Mouse (Mus musculus) CD4-positive, CD25-positive, alpha-beta regulatory T cell, adult 4 months (primary cell): ENCODE data around the gene Usp33. TPM values are rescaled to one million over a fixed set of nuclear protein-coding genes. Genes with fewer than 3 reads are reported as not detected.
"Not testable (repeated sequence)": the region's sequence is repeated elsewhere in the genome, so short reads cannot be mapped to it uniquely, and the experiment has no call there.

Experiments used
- ATAC-seq: one replicate; pipeline ENCODE4 v1.8.0; 2017
- polyA plus RNA-seq, 2 experiments: library from polyadenylated mRNA; unstranded; fragments of 100-300 nt; shearing (Covaris generic); gene quantifications; one replicate each; pipeline ENCODE4 v1.2.1; 2017

The Usp33 gene
- 10 to 100 TPM; 33.9 to 35.5 TPM for polyA plus RNA-seq

DNA sequence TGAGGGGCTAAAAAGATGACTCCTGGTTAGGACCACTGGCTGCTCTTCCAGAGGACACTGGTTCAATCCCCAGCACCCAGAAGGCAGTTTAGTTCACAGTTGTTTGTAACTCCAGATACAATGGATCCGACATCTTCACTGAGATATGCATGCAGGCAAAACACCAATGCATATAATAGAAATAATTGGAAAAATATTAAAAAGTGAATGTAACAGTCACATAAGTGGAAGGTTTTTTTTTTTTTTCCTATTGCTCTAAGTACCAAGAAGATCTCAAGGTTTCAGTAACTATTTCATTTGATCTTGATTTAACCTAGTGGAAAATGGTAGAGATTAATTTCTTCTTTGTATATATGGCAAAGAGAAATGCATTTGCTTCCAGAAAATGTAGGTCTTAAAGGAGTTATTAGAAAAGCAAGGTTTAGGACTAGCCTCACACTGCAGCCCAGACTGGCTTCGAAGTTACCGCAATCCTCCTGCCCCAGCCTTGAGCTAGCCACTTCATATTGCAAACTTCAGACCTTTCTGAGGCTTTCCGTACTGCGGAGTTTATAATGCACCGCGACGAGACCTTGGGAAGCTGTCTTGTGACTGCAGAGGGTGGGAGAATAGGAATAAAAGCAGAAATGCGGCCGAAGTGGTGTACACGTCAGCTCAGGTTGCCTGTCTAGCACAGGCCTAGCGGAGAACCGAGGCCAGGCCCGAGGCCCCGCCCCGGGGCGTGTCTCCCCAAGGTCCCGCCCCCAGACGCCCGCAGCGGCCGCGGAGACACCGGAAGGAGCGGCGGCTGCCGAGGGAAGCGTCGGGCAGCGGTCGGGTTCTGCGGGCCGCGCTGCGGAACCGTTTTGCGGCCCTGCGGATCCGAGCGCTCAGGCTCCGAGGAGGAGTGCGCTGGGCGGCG, at the start of gene Usp33:
TSS of gene Usp33 (plus strand) at position 747 of the 901 bp plus-strand sequence.
- ATAC-seq = peak; percentile 96

DNA sequence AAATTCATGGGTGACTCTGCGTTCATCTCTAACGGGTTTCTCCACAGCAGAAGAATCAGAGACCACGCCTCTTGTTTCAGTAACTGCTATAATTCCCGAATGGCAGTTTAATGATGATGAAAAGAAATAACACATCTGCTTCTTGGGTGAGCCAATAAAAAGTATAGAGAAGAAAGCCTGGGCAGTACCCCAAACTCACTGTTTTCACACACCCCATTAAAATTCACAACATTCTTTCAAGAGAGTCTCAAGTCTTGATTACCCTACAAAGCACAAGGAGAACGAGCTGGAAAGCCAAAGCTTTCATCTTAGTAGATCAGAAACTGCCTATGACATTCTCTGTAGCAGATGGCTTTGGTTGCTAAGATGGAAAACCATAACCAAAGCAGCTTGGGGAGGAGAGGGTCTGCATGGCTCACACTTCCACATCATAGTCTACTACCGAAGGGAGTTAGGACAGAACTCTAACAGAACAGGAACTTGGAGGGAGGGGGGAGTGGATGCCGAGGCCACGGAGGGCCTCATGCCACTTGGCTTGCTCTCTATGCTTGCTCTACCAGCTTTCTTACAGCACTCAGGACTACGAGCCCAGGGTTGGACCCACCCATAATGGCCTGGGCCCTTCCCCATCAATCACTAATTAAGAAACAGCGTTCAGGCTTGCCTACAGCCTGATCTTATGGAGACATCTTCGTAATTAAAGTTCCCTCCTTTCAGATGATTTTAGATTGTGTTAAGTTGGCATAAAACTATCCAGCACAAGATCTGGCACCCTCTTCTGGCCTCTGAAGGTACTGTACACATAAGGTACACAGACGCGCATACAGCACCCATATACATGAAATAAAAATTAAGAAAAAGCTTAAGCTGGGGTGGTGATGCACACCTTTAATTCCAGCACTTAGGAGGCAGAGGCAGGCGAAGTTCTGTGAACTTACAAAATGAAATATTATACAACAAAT, 45.6 kb upstream of the Usp33 start:
- ATAC-seq = no peak

DNA sequence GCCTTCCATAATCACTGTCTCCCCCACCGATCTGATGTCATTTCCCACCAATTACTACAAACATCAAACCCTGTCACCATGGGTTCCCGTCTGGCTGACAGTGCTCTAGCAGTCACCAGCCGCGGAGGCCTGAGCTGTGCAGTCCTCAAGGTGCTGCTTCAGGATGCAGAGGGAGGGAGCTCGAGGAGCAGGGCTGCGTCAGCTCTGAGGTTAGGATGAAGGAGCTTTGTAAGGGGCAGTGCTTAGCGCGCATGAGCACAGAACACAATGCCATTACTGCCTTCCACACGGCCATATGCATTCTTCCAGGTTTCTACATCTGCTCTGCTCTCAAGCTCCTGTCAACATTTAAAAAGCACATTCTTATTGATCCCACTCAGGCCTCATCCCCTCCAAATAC, 43.3 kb upstream of the Usp33 start:
- ATAC-seq = no peak

DNA sequence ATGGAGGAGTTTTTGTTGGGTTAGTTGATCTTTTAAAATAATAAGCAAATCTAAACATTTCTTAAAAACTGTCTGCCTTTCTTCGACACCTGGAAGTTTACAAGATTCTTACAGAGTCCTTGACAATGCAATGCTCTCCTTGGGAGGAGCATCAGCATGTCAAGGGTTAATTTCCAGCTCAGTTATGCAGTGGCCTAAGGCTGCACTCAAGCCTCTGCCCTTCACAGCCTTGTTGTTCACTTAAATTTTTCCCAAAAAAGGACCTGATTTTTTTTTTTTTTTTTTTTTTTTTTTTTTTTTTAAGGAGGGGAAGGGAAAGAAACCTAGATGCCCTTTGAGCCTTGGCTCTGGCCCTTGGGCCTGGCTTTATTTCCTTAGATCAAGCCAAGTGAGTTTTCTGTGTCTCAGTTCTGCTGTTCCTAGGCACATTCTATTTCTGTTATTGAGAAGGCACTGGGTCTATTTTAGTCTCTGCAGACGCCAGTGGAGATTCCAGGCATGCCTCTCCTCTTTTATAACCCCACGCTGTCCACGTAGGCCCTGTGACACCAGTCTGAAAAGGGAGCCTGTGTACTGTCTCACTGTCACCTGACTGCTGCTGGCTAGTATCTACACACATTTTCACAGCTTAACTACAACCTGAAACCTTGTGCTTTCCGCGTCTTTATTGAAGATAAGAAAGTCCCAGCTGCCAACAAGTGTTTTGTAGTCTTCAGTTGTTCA, 42.0 kb upstream of the Usp33 start:
- ATAC-seq = no peak

DNA sequence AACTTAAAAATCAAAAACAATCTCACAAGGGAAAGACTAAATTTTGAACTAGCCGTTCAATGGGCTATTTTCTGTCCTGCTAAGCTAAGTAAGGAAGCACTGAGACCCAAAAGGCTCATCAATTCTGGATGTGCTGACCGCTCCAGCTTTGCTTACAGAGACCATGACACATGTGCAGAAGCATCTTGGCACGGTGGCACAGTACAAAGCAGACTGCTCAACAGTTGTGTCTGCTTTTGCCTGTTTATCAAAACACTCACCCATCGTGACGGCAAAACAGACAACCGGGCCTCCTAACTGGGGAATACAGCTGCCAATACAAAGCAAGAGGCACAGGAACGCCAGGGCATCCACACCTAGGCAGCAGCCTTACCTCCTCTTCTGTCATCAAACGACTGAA, 41.2 kb upstream of the Usp33 start:
- ATAC-seq = no peak

DNA sequence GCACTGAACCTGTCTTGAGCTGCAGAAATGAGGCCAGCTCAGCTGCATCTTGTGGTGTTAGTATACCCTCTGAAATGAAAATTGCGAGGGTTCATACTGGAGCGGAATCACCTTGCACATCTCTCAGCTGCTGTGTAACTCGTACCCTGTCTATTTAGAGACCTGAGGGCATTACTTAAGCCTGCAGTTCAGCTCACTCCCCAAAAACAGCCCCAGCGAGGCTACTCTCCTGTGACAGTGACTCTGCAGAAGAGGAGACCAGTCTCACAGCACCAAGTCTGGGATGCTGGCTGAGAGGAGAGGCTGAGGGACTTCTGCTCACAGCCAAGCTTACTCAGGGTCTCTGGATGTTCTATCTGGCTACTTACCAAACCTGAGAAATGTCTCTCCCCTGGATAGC, 40.3 kb upstream of the Usp33 start:
- no peak for ATAC-seq

DNA sequence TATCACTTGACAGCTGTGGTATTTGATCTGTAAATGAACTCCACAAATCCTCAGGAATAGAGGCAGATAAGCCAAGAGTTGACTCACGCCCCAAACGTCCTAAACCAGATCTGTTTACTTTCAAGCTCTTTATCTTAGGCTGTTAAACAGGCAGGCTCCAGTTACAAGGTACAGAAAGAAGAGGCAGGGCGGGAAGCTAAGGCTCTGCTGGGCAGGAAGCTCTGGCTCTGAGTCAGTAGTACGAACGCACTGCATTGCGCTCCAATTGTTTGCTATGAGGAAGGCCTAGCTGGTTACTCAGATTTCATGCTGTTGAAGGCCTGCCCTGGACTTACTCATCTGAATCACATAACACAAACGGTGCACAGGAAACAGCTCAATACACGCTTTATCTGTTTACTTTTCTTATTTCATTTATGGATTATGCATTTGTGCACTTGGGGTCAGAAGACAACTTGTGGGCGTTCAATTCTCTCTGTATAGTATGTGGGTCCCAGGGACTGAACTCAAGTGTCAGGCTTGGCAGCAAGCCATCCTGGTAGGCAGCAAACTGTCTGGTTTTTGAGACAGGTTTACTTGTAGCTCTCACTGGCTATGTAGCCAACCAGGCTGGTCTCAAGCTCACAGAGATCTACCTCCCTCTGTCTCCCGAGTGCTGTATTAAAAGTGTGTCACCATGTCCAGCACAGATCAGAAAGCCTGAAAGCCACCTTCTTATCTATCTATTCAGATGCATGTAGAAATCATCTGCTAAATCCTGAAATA, 37.6 kb upstream of the Usp33 start:
- no peak for ATAC-seq

DNA sequence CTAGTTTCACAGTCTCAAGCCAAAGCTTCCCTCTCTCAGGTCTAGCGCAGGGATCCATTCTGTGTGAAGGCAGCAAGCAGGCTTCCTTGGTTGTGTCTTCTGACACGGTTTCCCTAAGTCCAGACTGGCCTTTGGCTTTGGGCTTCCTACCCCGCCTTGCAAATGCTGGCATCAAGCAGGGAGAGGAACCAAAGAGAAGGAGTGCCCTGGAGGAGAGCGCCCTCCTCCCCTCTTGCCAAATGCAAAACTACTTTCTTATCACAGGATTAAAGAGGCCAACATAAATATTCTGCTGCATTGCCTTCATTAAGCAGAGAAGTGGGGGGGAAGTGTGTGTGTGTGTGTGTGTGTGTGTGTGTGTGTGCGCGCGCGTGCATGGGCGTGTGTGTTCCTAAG, 37.0 kb upstream of the Usp33 start:
- ATAC-seq = no peak

DNA sequence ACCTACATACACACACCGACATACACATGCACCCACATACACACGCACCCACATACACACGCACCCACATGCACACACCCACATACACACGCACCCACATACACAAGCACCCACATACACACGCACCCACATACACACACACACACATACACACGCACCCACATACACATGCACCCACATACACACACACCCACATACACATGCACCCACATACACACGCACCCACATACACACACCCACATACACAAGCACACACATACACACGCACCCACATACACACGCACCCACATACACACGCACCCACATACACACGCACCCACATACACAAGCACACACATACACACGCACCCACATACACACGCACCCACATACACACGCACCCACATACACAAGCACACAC, 31.6 kb upstream of the Usp33 start:
- ATAC-seq = not testable (repeated sequence)

DNA sequence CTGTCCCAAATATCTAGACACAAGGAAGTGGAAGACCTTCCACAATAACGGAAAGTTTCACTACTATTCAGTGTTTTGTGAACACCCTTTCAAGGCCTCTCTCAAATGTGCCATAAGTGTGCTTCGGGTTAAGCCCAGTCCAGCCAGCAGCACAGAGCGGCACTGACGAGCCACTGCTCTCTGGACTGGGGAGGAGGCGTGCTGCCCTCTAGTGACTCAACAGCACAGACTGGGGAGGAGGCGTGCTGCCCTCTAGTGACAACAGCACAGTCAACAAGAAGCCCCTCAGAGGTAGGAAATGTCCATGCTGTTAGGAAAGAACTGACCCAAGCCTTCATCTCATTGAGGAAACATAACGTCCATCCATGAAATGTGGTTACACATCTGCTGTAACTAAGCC, 30.7 kb upstream of the Usp33 start:
- peak; percentile 100 for ATAC-seq

DNA sequence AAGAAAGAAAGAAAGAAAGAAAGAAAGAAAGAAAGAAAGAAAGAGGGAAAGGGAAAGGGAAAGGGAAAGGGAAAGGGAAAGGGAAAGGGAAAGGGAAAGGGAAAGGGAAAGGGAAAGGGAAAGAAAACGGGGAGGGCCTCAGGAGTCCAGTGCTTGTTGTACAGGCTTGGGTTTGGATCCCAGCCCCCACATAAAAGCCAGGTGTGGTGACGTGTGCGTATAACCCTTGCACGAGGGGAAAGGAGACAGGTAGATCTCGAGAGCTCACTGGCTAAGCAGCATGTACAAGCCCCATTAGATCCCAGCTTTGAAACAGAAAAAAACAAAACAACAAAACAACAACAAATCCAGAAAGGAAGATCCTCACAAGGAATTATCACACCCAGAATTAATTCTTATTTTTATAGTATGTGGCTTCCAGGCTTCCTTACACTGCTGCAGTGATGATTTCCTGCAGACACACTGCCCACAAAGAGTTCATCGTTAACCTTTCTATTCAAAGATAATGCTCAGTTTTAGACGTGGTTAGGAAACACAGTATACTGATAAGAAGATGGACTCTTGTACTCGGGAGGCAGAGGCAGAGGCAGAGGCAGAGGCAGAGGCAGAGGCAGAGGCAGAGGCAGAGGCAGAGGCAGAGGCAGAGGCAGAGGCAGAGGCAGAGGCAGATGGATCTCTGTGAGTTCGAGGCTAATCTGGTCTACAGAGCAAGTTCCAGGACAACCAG, 29.7 kb upstream of the Usp33 start:
- ATAC-seq = not testable (repeated sequence)

DNA sequence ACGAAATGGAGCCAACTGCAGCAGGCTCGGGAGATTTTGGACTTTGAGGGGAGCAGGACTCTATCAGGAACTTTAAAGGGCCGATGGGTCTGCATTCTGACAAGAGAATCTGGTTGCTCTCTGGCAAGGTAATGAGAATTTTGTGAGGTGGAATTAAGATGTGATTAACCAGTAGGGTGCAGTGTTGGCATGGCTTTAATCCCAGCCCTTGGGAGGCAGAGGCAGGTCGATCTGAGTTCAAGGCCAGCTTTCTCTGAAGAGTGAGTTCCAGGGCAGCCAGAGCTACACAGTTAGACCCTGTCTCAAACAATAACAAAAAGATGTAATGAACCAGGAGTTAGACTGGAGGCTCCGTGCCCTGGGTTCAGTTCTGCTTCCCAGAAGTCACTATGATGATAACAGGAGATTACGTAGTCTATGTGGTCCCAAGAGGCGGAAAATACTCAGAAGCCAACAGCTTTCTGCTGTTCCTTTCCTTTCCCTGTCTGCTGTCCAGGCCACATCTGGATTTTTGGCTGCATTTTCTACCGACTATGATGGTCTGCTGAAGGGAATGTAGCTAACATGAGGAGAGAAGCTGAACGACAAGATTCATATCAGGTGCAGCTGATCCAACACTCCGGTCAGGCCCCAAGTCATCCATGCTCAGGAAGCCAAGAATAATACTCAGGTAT, 25.2 kb upstream of the Usp33 start:
- no peak for ATAC-seq

DNA sequence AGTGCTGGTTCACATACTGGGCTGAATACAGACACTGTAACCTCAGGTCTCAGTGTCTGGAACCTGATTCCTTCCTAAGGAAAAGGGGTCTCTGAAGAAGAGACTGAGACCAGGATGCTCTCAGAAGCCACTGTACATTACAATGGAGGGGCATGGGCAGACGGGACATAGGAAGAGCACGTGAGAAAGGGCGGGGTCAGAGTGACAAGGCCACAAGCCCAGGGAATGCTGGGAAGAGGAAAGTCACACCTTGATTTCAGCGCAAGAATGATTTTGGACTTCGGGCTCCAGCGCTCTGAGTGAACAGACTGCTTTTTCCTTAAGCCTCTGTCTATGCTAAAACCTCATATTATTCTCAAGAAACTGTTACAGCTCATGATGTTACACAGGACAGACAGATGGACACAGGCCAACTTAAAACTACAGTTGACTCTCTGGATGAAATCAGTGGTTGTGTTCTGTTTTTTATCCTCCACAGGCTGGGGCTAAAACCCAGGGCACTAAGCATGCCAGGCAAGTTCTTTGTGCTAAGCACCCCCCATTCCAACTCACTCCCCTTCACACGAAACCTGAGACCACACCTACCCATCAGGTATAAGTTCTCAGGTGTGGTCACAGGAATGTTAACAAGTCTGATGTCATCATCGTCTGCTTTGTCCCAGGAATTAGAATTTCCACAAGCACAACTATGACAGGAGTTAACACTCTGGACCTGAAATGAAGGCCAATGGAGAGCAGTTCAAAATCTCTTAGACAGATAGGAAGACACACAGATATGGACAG, 24.3 kb upstream of the Usp33 start:
- ATAC-seq = no peak

DNA sequence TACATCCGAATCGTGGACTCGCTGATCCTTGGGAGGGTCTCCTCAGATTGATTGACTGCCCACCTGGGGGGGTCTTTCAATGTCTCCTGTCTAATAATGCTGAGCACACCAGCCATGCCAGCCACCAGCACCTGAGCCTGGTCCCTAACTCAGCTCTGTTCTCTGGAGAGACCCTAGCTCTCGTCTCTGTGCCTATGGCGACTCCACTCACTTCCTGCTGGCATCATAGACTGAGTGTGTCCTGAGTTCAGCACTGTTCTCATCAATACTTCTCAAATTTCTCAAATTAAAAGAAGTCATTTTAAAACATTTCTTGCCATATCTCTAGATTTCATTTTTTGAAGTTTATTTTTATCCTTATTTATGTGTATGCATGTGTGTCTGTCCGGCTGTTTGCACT, 14.2 kb upstream of the Usp33 start:
- no peak for ATAC-seq

DNA sequence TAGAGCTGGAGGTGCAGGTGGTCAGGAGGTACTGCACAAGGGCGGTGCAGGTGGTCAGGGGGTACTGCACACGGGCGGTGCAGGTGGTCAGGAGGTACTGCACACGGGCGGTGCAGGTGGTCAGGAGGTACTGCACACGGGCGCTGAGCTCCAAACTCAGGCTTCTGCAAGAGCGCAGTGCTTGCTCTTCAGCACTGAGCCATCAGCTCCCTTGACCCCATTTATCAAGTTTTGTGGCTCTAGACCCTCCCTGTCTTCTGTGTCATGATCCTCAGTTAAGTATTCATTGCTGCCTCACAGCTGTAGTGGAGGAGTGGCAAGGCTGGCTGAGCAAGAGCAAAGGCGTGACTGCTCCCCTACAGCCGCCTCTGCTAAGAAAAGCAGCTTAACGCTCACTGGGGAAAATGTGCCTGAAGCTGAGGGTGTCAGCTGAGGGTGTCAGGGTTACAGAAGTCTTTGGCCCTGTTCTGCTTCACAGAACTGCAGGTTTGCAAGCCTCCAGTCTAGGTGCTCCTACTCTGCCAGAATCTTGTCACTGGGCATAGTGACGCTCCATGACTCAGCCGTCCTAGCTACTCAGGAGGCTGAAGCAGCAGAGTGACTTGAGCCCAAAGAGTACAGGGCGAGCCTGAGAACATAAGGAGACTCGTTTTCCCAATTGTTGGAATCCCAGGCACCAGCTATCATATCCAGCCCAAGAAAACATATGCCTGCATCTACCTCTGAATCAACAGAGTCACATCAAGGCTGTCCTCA, 13.6 kb upstream of the Usp33 start:
- no peak for ATAC-seq

DNA sequence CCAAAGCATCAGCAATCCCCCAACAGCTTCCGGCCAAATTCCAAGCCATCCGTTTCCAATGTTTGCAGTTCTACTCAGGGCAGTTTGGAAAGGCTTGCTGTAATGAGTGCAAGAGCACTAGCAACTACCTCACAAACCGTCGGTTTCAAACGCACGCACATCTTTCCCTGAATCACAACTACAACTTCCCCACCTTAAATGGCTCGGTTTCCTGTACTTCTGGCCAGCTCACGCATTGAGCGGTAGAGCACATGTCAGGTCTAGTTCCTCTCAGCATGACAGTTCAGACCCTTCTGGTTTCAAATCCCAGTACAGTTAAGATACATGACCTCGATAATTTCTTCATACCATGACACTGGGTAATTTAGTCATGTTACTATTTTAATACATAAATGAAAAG, 12.6 kb upstream of the Usp33 start:
- no peak for ATAC-seq

DNA sequence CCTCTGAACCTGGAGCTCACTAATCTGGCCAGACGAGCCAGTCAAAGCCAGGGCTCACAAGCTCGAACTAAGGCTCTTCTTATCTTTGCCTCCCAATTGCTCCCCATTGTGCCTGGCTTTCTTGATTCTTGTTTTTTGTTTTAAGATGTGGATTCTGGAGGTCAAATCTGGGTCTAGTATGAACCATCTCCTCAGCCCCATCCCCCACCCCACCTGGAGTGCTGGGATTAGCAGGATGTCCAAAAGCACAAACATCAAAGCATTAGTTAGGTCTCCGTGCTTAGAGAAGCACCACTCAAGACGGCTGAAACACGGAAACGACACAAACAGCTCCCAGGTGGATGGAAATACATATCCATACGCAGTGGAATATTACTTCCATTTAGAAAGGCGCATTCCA, 10.2 kb upstream of the Usp33 start:
- no peak for ATAC-seq

DNA sequence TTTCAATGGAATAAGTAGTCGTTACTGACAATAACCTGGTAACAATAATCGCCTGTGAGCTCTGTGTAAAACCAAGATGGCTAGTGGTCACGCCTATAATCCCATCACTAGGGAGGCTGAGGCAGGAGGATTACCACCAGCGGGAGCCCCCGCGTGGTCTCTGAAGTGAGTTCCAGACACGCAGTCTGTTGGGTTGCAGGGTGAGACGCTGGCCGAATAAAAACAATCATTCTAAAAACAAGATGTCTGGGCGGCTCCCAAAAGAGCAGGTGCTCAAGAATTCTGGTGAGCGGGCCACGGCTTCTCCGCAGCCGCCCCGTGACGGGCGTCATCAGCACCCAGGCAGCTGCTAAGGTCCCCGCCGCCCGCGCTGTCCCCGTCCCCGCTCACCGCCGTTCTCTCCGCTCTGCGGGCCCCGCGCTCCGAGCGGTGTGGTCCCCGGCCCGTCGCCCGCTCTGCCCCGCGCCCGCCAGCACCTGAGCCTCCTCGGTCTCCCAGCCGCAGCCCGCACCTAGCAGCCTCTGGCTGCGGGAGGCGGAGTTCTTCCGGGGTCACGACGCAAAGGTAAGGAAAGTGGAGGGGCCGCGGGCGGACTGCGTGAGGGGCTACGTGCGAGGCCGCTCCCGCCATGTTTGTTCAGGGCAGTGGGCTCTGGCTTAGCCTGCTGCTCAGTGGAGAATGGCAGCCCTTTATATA, 6.3 kb upstream of the Usp33 start, which contains the start of gene Miga1:
TSS of gene Miga1 (minus strand) at position 546 of the 696 bp plus-strand sequence.
- ATAC-seq = peak; percentile 78
